Comparison of ENCODE assay signal across 25 mouse cellular contexts in the genomic region with DNA sequence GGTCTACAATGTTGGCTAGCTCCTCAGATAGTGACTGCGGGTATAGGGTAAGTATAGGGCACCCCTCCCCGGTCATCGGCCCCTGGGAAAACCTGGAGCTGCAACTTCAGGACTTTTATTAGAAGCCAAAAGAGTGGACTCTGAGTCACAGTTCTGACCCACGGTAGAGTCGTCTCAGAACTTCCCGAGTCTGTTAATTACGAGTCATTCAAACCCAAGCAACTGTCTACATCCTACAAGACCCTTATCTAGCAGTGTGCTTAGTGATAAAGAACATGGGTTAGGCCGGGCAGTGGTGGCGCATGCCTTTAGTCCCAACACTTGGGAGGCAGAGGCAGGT. TPM values are rescaled to one million over a fixed set of nuclear protein-coding genes. Genes with fewer than 3 reads are reported as not detected.
A peak's percentile ranks its signal among the peaks of the same experiment; 100 is the strongest.
DNase-seq lines count a peak whose midpoint lies in the region; ATAC-seq lines count a peak whose summit lies in the region.
"Had no signal": no experiment of that assay in that cellular context is flagged by ENCODE, and none has a peak within 500 bp of the region (broad histone marks: within the 10 kb centered on the region; RNA-seq: fewer than 3 reads in every experiment).

No protein-coding gene starts in this region.

- no peaks in the 10 kb centered on the region for H3K27me3 ChIP-seq in liver, embryonic 11.5 days (replicated peaks; ENCODE audit: control insufficient read depth, insufficient read depth, low read length)
- H3K27me3 ChIP-seq in liver, embryonic 16.5 days (ENCODE audit: control insufficient read depth, insufficient read depth, low read depth, low read length) = no peaks in the 10 kb centered on the region
- H3K27me3 ChIP-seq: CH12.LX; embryonic facial prominence, embryonic 15.5 days had no signal

- no peaks in the 10 kb centered on the region for H3K36me3 ChIP-seq in liver, embryonic 11.5 days (ENCODE audit: control insufficient read depth, insufficient read depth, low read length)
- no peaks in the 10 kb centered on the region for H3K36me3 ChIP-seq in liver, embryonic 16.5 days (ENCODE audit: control insufficient read depth, insufficient read depth)
- H3K36me3 ChIP-seq: embryonic facial prominence, embryonic 15.5 days; forebrain, embryonic 10.5 days; heart, embryonic 12.5 days; hindbrain, embryonic 15.5 days had no signal

- peak overlapping the region; percentile 99 for H3K4me2 ChIP-seq in liver, embryonic 11.5 days
- H3K4me2 ChIP-seq in liver, embryonic 16.5 days (ENCODE audit: low read depth, low read length) = peak overlapping the region; percentile 95; the same call in 1 of the 2 replicates

- no peak for DNase-seq in liver, embryonic 11.5 days (ENCODE audit: low spot score)
- DNase-seq in liver = no peak
- DNase-seq in 416B (ENCODE audit: low read depth) = peak; percentile 58
- peak; percentile 23 for DNase-seq in c-Kit-positive CD71-positive TER-119-positive erythroid progenitor cells, embryonic 14.5 days (ENCODE audit: low spot score)
- DNase-seq in thymus, adult 18-20 months = no peak
- no peak for DNase-seq in layer of hippocampus, adult 8-10 months (ENCODE audit: low spot score in 2 of 2)
- DNase-seq in adrenal gland, postnatal 14 days = no peak
- DNase-seq: adrenal gland, adult 8-10 months; cerebellum, adult 11-12 months; embryo, embryonic 11 days; gastrocnemius, postnatal 25 days had no signal

- H3K4me1 ChIP-seq in liver, embryonic 11.5 days (replicated peaks; ENCODE audit: control insufficient read depth, insufficient read depth, low read length) = peaks cover 28% of the 10 kb centered on the region
- peaks cover 36% of the 10 kb centered on the region for H3K4me1 ChIP-seq in liver, embryonic 16.5 days (ENCODE audit: control insufficient read depth, low read depth, low read length)

- peak overlapping the region; percentile 53 for H3K27ac ChIP-seq in liver, embryonic 11.5 days (ENCODE audit: low read depth, low read length)
- H3K27ac ChIP-seq in liver, embryonic 16.5 days (ENCODE audit: low read length) = no peak overlapping the region
- H3K27ac ChIP-seq: embryonic facial prominence, embryonic 15.5 days; forebrain, embryonic 10.5 days; gastrocnemius, adult 2 months; hindbrain, embryonic 15.5 days had no signal

- WGBS in liver, embryonic 11.5 days = 50% methylated on average over 9 of the region's 9 CpGs
- 25% methylated on average over 9 of the region's 9 CpGs for WGBS in liver, embryonic 16.5 days (ENCODE audit: insufficient replicate concordance)

- no peaks in the 10 kb centered on the region for H3K9me3 ChIP-seq in liver, embryonic 11.5 days (ENCODE audit: control insufficient read depth, low read length)
- no peaks in the 10 kb centered on the region for H3K9me3 ChIP-seq in liver, embryonic 16.5 days (replicated peaks; ENCODE audit: control insufficient read depth, low read length)
- H3K9me3 ChIP-seq: embryonic facial prominence, embryonic 15.5 days; forebrain, embryonic 10.5 days; heart, embryonic 12.5 days; hindbrain, embryonic 15.5 days had no signal

- H3K4me3 ChIP-seq in liver, embryonic 11.5 days (ENCODE audit: low read depth, low read length) = no peak overlapping the region
- no peak overlapping the region for H3K4me3 ChIP-seq in liver, embryonic 16.5 days (ENCODE audit: low read depth, low read length)
- H3K4me3 ChIP-seq: gastrocnemius, adult 2 months; hindbrain, embryonic 15.5 days had no signal

- 0 out of 2 replicates have a peak, but pooled peaks have one; percentile 27 for ATAC-seq in liver, embryonic 11.5 days (replicated peaks; ENCODE audit: low FRiP score)
- no peak for ATAC-seq in liver, embryonic 16.5 days (ENCODE audit: low read depth)
- ATAC-seq: forebrain, embryonic 14.5 days had no signal

- H3K9ac ChIP-seq in liver, embryonic 11.5 days (ENCODE audit: low read depth, low read length) = no peak overlapping the region
- H3K9ac ChIP-seq in liver, embryonic 16.5 days (ENCODE audit: low read depth, low read length) = no peak overlapping the region
- H3K9ac ChIP-seq: embryonic facial prominence, embryonic 15.5 days; heart, embryonic 12.5 days; hindbrain, embryonic 15.5 days had no signal

RNA-seq across cellular contexts. Expression of gene Ccdc63, which starts 7.6 kb away (rescaled TPM):
- polyA plus RNA-seq in liver, embryonic 11.5 days (2014; fragmentation: Nextera tagmentation; extraction: Ambion mirVana) = 0.32 and 0.39 TPM in 2 replicates
- not detected in 2 replicates for polyA plus RNA-seq in liver, embryonic 16.5 days (2015; fragmentation: Nextera tagmentation; extraction: Ambion mirVana)
- total RNA-seq in layer of hippocampus, adult 8-10 months (2022) = 1 to 10 TPM in 1 of 4 experiments, under 1 TPM in 3; 0.29 to 1.7 (median 0.48) TPM
- total RNA-seq in adrenal gland, postnatal 14 days (2021) = not detected in 2 replicates
- total RNA-seq: gastrocnemius, adult 2 months; gastrocnemius, postnatal 25 days; heart, postnatal 25 days had no signal
- polyA plus RNA-seq: embryonic facial prominence, embryonic 11.5 days; erythroblast, embryonic 14.5 days; forebrain, embryonic 10.5 days; forebrain, embryonic 14.5 days; hindbrain, embryonic 11.5 days; hindbrain, embryonic 15.5 days had no signal

RNA-seq across cellular contexts. Expression of gene Ppp1cc, which starts 25.1 kb away (rescaled TPM):
- polyA plus RNA-seq in liver, embryonic 11.5 days (2014; fragmentation: Nextera tagmentation; extraction: Ambion mirVana) = 276 and 285 TPM in 2 replicates
- 109 and 114 TPM in 2 replicates for polyA plus RNA-seq in liver, embryonic 16.5 days (2015; fragmentation: Nextera tagmentation; extraction: Ambion mirVana)
- total RNA-seq in layer of hippocampus, adult 8-10 months (2022) = 100 to 1,000 TPM; 165 to 238 (median 203) TPM
- total RNA-seq in adrenal gland, postnatal 14 days (2021) = 155 and 191 TPM in 2 replicates

RNA-seq across cellular contexts. Expression of gene Myl2, which starts 32.3 kb away (rescaled TPM):
- 9.9 and 20.9 TPM in 2 replicates for polyA plus RNA-seq in liver, embryonic 11.5 days (2014; fragmentation: Nextera tagmentation; extraction: Ambion mirVana)
- polyA plus RNA-seq in liver, embryonic 16.5 days (2015; fragmentation: Nextera tagmentation; extraction: Ambion mirVana) = 1.9 and 2.3 TPM in 2 replicates
- 1 to 10 TPM in 3 of 4 experiments, under 1 TPM in 1; 0.80 to 4.7 (median 2.9) TPM for total RNA-seq in layer of hippocampus, adult 8-10 months (2022)
- total RNA-seq in adrenal gland, postnatal 14 days (2021) = not detected in 2 replicates
- total RNA-seq: adrenal gland, adult 8-10 months; CH12.LX; common myeloid progenitor, adult 5-6 weeks; granulocyte monocyte progenitor cell, adult 5-6 weeks had no signal
- polyA plus RNA-seq: erythroblast, embryonic 14.5 days; forebrain, embryonic 10.5 days had no signal

Comparison
In these comparisons a context has a peak if more than half of its experiments do, and no peak if none do; other contexts are left out.
1. DNase-seq: peak in 416B (single experiment) and c-Kit-positive CD71-positive TER-119-positive erythroid progenitor cells, embryonic 14.5 days (single experiment); none in liver, embryonic 11.5 days (single experiment), liver (single experiment), thymus, adult 18-20 months (0 of 2), layer of hippocampus, adult 8-10 months (0 of 2) and adrenal gland, postnatal 14 days (single experiment).